24 mouse cellular contexts compared by ENCODE assay signal in genomic region chr10:78161096-78161495, GRCm38 (mm10). TPM values are rescaled to one million over a fixed set of nuclear protein-coding genes. Genes with fewer than 3 reads are reported as not detected.
DNase-seq lines count a peak whose midpoint lies in the region; ATAC-seq and TF ChIP-seq lines count a peak whose summit lies in the region.
"Had no signal": no experiment of that assay in that cellular context is flagged by ENCODE, and none has a peak within 500 bp of the region (broad histone marks: within the 10 kb centered on the region; RNA-seq: fewer than 3 reads in every experiment).

No protein-coding gene starts in this region.

- ATAC-seq in kidney, embryonic 14.5 days (ENCODE audit: low FRiP score, low TSS enrichment), result no peak
- ATAC-seq: liver, embryonic 12.5 days; lung, postnatal 0 days had no signal

- intact Hi-C loops in gastrocnemius, postnatal 36 days (cut with DNase I), result loop anchor here (2.0 to 5.0 kb wide), 3 partner anchors 92 to 176 kb away; partner anchors contain the start of gene Icosl

- H3K27ac ChIP-seq in layer of hippocampus, adult 2 months, result peak overlapping the region; percentile 39; the same call in 1 of the 2 replicates
- H3K27ac ChIP-seq in thymus, adult 2 months (ENCODE audit: control insufficient read depth, insufficient read depth, low read length), result peak overlapping the region; percentile 64
- no peak overlapping the region for H3K27ac ChIP-seq in kidney, embryonic 14.5 days (ENCODE audit: low read depth, low read length)
- H3K27ac ChIP-seq: embryonic facial prominence, embryonic 12.5 days; heart, embryonic 10.5 days; heart, embryonic 15.5 days; hindbrain, postnatal 0 days; liver, embryonic 12.5 days; midbrain, embryonic 13.5 days; stomach, embryonic 15.5 days had no signal

- no peak for DNase-seq in layer of hippocampus, adult 2 months (ENCODE audit: low spot score in 2 of 2)
- no peak for DNase-seq in layer of hippocampus, adult 18-20 months (ENCODE audit: low spot score in 2 of 2)
- DNase-seq in thymus, adult 2 months, result no peak
- DNase-seq in thymus, postnatal 25 days, result no peak
- peak; percentile 62 to 64 for DNase-seq in adrenal gland, postnatal 36 days
- no peak for DNase-seq in gastrocnemius, postnatal 36 days
- DNase-seq: cerebellum, adult 9-10 months; cerebellum, postnatal 36 days; embryo, embryonic 11 days; gastrocnemius, postnatal 14 days; kidney, adult 9 months; kidney, postnatal 14 days; left cerebral cortex, postnatal 4 days; liver, postnatal 0 days had no signal

- H3K9ac ChIP-seq in kidney, embryonic 14.5 days (ENCODE audit: low read depth, low read length), result no peak overlapping the region
- H3K9ac ChIP-seq: embryonic facial prominence, embryonic 12.5 days; heart, embryonic 15.5 days; liver, embryonic 12.5 days; liver, postnatal 0 days; midbrain, embryonic 13.5 days; stomach, embryonic 15.5 days had no signal

- H3K36me3 ChIP-seq in thymus, adult 2 months (ENCODE audit: control insufficient read depth, insufficient read depth, low read length), result no peaks in the 10 kb centered on the region
- peaks cover 22% of the 10 kb centered on the region for H3K36me3 ChIP-seq in kidney, embryonic 14.5 days (ENCODE audit: control insufficient read depth, insufficient read depth, low read length)

- H3K9me3 ChIP-seq in kidney, embryonic 14.5 days (ENCODE audit: control insufficient read depth, low read length), result no peaks in the 10 kb centered on the region
- H3K9me3 ChIP-seq: embryonic facial prominence, embryonic 12.5 days; G1E; heart, embryonic 10.5 days; heart, embryonic 15.5 days; liver, embryonic 12.5 days; midbrain, embryonic 13.5 days; stomach, embryonic 15.5 days had no signal

- H3K4me1 ChIP-seq in thymus, adult 2 months (replicated peaks; ENCODE audit: control insufficient read depth, insufficient read depth, low read length), result peaks cover 26% of the 10 kb centered on the region
- H3K4me1 ChIP-seq in kidney, embryonic 14.5 days (ENCODE audit: control insufficient read depth, insufficient read depth, low read length), result peaks cover 8% of the 10 kb centered on the region

- WGBS in thymus, adult 2 months, result 40% methylated on average over 8 of the region's 8 CpGs
- 79% methylated on average over 8 of the region's 8 CpGs for WGBS in kidney, embryonic 14.5 days

- no peak overlapping the region for H3K4me2 ChIP-seq in kidney, embryonic 14.5 days (replicated peaks; ENCODE audit: low read depth, low read length)
- H3K4me2 ChIP-seq: embryonic facial prominence, embryonic 12.5 days; heart, embryonic 15.5 days; liver, embryonic 12.5 days; midbrain, embryonic 13.5 days; stomach, embryonic 15.5 days had no signal

- no peak overlapping the region for H3K4me3 ChIP-seq in layer of hippocampus, adult 2 months
- no peak overlapping the region for H3K4me3 ChIP-seq in thymus, adult 2 months (ENCODE audit: control insufficient read depth, insufficient read depth, low read length)
- H3K4me3 ChIP-seq in kidney, embryonic 14.5 days (ENCODE audit: low read length), result no peak overlapping the region
- H3K4me3 ChIP-seq: embryonic facial prominence, embryonic 12.5 days; heart, embryonic 10.5 days; heart, embryonic 15.5 days; liver, embryonic 12.5 days; midbrain, embryonic 13.5 days; stomach, embryonic 15.5 days had no signal

- TF ChIP-seq POLR2A in thymus, adult 2 months (IDR thresholded peaks at IDR 0.05; ENCODE audit: control insufficient read depth, extremely low read depth, insufficient read depth, low read length, poor library complexity), result no peak

- no peak for TF ChIP-seq CTCF in layer of hippocampus, adult 2 months (conservative IDR thresholded peaks at IDR 0.05)
- TF ChIP-seq CTCF in thymus, adult 2 months (IDR thresholded peaks at IDR 0.05; ENCODE audit: borderline replicate concordance, control insufficient read depth, extremely low read depth, insufficient read depth, low read length, poor library complexity), result no peak

- no peaks in the 10 kb centered on the region for H3K27me3 ChIP-seq in thymus, adult 2 months (ENCODE audit: control insufficient read depth, insufficient read depth, low read length)
- H3K27me3 ChIP-seq in kidney, embryonic 14.5 days (ENCODE audit: control insufficient read depth, insufficient read depth, low read length), result no peaks in the 10 kb centered on the region
- H3K27me3 ChIP-seq: embryonic facial prominence, embryonic 12.5 days; heart, embryonic 15.5 days; liver, embryonic 12.5 days; midbrain, embryonic 13.5 days; stomach, embryonic 15.5 days had no signal

RNA-seq across cellular contexts. Expression of gene D10Jhu81e, which starts 8.5 kb away (rescaled TPM):
- total RNA-seq in layer of hippocampus, adult 2 months (2021), result 100 to 1,000 TPM; 124 to 134 TPM
- total RNA-seq in layer of hippocampus, adult 18-20 months (2021), result 100 to 1,000 TPM; 129 to 132 TPM
- 148 and 156 TPM in 2 replicates for polyA plus RNA-seq in thymus, adult 2 months (2012; rRNA removed)
- total RNA-seq in adrenal gland, postnatal 36 days (2021), result 100 to 1,000 TPM; 221 to 288 TPM
- total RNA-seq in gastrocnemius, postnatal 36 days (2021), result 100 to 1,000 TPM; 207 to 245 TPM
- polyA plus RNA-seq in kidney, embryonic 14.5 days (2014; fragmentation: Nextera tagmentation; extraction: Ambion mirVana), result 16.3 and 85.4 TPM in 2 replicates

RNA-seq across cellular contexts. Expression of gene Pwp2, which starts 23.9 kb away (rescaled TPM):
- 10 to 100 TPM; 19.7 to 19.9 TPM for total RNA-seq in layer of hippocampus, adult 2 months (2021)
- 10 to 100 TPM; 19.7 to 20.5 TPM for total RNA-seq in layer of hippocampus, adult 18-20 months (2021)
- 16.4 and 17.1 TPM in 2 replicates for polyA plus RNA-seq in thymus, adult 2 months (2012; rRNA removed)
- total RNA-seq in adrenal gland, postnatal 36 days (2021), result 10 to 100 TPM; 17.9 to 22.8 TPM
- total RNA-seq in gastrocnemius, postnatal 36 days (2021), result 1 to 10 TPM; 7.6 to 9.9 TPM
- polyA plus RNA-seq in kidney, embryonic 14.5 days (2014; fragmentation: Nextera tagmentation; extraction: Ambion mirVana), result 10.4 and 19.9 TPM in 2 replicates

Comparison
In these comparisons a context has a peak if more than half of its experiments do, and no peak if none do; other contexts are left out.
1. DNase-seq: peak in adrenal gland, postnatal 36 days (2 of 2); none in layer of hippocampus, adult 2 months (0 of 2), layer of hippocampus, adult 18-20 months (0 of 2), thymus, adult 2 months (single experiment), thymus, postnatal 25 days (single experiment) and gastrocnemius, postnatal 36 days (0 of 2).